Mouse (Mus musculus) embryonic facial prominence, embryonic 14.5 days (tissue): ENCODE results near the gene Lonp1. TPM values are rescaled to one million over a fixed set of nuclear protein-coding genes. Genes with fewer than 3 reads are reported as not detected.
"Not testable (repeated sequence)": the region's sequence is repeated elsewhere in the genome, so short reads cannot be mapped to it uniquely, and the experiment has no call there.

Experiments used
- ATAC-seq: fragments of 200-750 bp; cut with Nextera tagmentation; 2 replicates; pipeline ENCODE4 v1.8.0; 2017; ENCODE audit warnings: low read depth, moderate number of reproducible peaks, moderate TSS enrichment
- DNase-seq: peaks from one replicate; pipeline ENCODE4 v3.0.0-alpha.2; 2015; ENCODE audit warnings: low spot score
- H3K27ac ChIP-seq: fragments of 300-500 bp; sonication (generic); replicated peaks from 2 replicates; pipeline ENCODE4 v1.5.1; 2014; ENCODE audit warnings: low read depth, mild to moderate bottlenecking, low read length, moderate library complexity
- H3K27me3 ChIP-seq: fragments of 300-500 bp; sonication (generic); replicated peaks from 2 replicates; pipeline ENCODE4 v1.6.1; 2014; ENCODE audit warnings: low read length; ENCODE audit not compliant: control insufficient read depth, insufficient read depth
- H3K36me3 ChIP-seq: fragments of 300-500 bp; sonication (generic); 2 replicates; pipeline ENCODE4 v1.6.1; 2014; ENCODE audit warnings: low read length, mixed read lengths; ENCODE audit not compliant: control insufficient read depth, insufficient read depth
- H3K4me1 ChIP-seq: fragments of 300-500 bp; sonication (generic); 2 replicates; pipeline ENCODE4 v1.6.1; 2014; ENCODE audit warnings: antibody characterized with exemption, low read length; ENCODE audit not compliant: control insufficient read depth, insufficient read depth
- H3K4me2 ChIP-seq: fragments of 300-500 bp; sonication (generic); 2 replicates; pipeline ENCODE4 v1.6.1; 2014; ENCODE audit warnings: low read depth, mild to moderate bottlenecking, low read length, moderate library complexity, mixed read lengths
- H3K4me3 ChIP-seq: fragments of 300-500 bp; sonication (generic); 2 replicates; pipeline ENCODE4 v1.5.1; 2014; ENCODE audit warnings: low read depth, mild to moderate bottlenecking, low read length
- H3K9ac ChIP-seq: fragments of 300-500 bp; sonication (generic); 2 replicates; pipeline ENCODE4 v1.6.1; 2014; ENCODE audit warnings: low read depth, mild to moderate bottlenecking, low read length, moderate library complexity, mixed read lengths
- H3K9me3 ChIP-seq: fragments of 300-500 bp; sonication (generic); 2 replicates; pipeline ENCODE4 v1.6.1; 2016; ENCODE audit warnings: low read length; ENCODE audit not compliant: control insufficient read depth
- WGBS: fragments of 180-500 bp; shearing (Covaris S2); extraction: QIAGEN DNeasy Blood & Tissue Kit; methylation state at CpG from one replicate; pipeline ENCODE4 v1.1.7; 2014; 5-methylcytosine and 5-hydroxymethylcytosine counted together
- polyA plus RNA-seq: library from polyadenylated mRNA; unstranded; fragments of >200 nt; fragmentation: Nextera tagmentation; extraction: Ambion mirVana; gene quantifications from 2 replicates; pipeline ENCODE4 v1.2.1, GENCODE M21; 2014

Lonp1 gene
- polyA plus RNA-seq, 1 experiment from 2014 or later, result 44.0 TPM

DNA sequence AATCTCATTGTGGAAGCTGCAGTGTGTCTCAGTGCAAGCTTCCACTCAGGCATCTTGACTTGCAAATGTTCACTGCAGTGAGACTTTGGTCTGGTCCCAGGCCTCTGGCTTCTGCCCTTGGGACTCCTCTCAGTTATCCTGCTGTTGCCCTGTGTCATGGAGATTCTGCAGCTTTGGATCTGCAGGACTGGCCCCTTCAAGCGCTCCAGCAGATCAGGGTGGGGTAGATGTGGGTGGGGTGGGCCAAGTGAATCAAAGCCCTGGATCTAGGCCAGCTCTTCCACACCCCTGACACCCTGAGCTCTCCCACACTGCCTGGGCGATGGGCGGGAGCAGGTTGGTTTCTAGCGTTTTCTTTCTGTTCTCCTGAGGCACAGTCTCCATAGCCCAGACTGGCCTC is 5.1 kb upstream of the Lonp1 start:
- ATAC-seq (no peak), DNase-seq (no peak)
- no peaks in the 10 kb centered on the region for H3K4me1 ChIP-seq
- H3K36me3 ChIP-seq, result no peaks in the 10 kb centered on the region
- 44% methylated on average over 4 of the region's 4 CpGs for WGBS
- no peaks in the 10 kb centered on the region for H3K9me3 ChIP-seq
- no peak overlapping the region for H3K9ac ChIP-seq
- no peaks in the 10 kb centered on the region for H3K27me3 ChIP-seq
- no peak overlapping the region for H3K27ac ChIP-seq
- H3K4me2 ChIP-seq, result no peak overlapping the region
- no peak overlapping the region for H3K4me3 ChIP-seq

- not testable (repeated sequence) for H3K27me3 ChIP-seq, H3K9me3 ChIP-seq, H3K9ac ChIP-seq, H3K4me3 ChIP-seq, H3K36me3 ChIP-seq, H3K4me2 ChIP-seq, H3K27ac ChIP-seq, ATAC-seq, DNase-seq, H3K4me1 ChIP-seq
- WGBS, result 86% methylated on average over 26 of the region's 27 CpGs
Measured at GRCm38 (mm10) chr17:56629800-56630781, 3.4 kb upstream of the Lonp1 start.

DNA sequence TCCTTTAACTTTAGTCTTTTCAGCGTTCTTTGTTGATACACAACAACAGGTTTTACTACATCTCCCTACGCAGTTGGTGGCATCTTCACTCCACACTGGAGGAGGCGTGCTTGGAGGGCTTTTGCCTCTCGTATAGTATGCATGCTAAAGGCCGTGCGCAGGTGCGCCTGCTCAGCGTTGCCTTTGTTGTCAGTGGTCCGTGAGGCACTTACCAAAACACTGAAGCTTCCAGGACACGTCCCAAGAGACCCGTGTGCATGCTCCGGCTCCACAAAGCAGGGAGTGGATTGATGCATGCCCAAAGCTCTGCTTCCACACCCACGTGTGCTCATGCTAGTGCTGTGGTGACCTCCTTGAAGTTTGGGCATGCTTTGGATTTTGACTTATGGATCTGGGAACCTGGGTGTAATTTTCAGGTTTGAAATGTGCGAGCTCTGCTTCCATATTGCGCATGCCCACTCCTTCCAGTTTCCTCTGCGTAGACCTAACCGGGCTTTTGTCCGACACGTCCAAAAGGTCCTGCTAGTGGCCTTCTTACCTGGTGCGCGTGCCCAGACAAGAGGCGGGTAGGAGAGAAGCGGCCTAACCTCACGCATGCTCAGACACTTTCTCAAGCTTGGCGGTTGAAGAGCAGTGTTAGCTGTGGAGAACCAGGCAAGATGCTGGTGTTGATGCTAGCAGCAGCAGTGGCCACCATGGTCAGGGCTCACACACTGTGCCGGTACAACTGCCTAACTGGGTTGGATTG is 1.0 kb upstream of the Lonp1 start, which contains the start of gene Catsperd:
Gene Catsperd (plus strand): TSS at position 614 of the 748 bp plus-strand sequence.
- peak within 1 kb of the TSS; percentile 97 for H3K4me3 ChIP-seq
- peak; percentile 45 for ATAC-seq
- DNase-seq, result peak; percentile 63

DNA sequence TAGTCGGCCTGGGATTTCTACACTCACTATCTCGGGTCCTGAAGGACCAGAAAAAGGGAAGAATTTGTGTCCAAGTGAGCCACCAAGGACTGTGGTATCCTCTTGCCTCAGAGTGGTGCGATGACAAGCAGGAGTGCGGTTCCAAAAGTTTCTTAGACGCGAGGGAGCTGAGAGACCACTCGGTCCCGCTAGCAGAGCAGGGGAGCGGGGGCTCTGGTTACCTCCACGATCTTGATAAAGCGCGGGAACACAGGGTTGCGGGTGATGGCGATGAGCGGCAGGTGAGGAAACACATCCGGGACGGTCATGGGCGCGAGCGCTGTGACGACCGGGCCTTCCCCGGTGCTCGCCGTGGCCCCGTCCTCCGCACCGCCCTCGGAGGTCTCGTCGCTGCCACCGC is 427 bp downstream of the Lonp1 start:
- peak overlapping the region; percentile 96 for H3K4me2 ChIP-seq
- peaks cover 37% of the 10 kb centered on the region for H3K36me3 ChIP-seq
- H3K9ac ChIP-seq, result peak overlapping the region; percentile 91
- H3K4me3 ChIP-seq, result peak overlapping the region; percentile 97
- no peaks in the 10 kb centered on the region for H3K9me3 ChIP-seq
- H3K27me3 ChIP-seq, result no peaks in the 10 kb centered on the region
- H3K4me1 ChIP-seq, result peaks cover 7% of the 10 kb centered on the region; the same call in 1 of the 2 replicates
- WGBS, result 1% methylated on average over 21 of the region's 32 CpGs
- DNase-seq, result no peak
- peak; percentile 13; the same call in 1 of the 2 replicates for ATAC-seq
- peak overlapping the region; percentile 74; the same call in 1 of the 2 replicates for H3K27ac ChIP-seq

More for the DNA sequence above, 1.0 kb upstream of the Lonp1 start, which contains the start of gene Catsperd:
- Histone ChIP-seq H3K9ac (peak within 1 kb of the TSS; percentile 52), H3K4me1 (peaks cover 7% of the 10 kb centered on the region; the same call in 1 of the 2 replicates), H3K27ac (peak within 1 kb of the TSS; percentile 71), H3K27me3 (no peaks in the 10 kb centered on the region), H3K4me2 (peak within 1 kb of the TSS; percentile 96), H3K9me3 (no peaks in the 10 kb centered on the region), H3K36me3 (peaks cover 24% of the 10 kb centered on the region)
- 7% methylated on average over 26 of the region's 26 CpGs for WGBS

DNA sequence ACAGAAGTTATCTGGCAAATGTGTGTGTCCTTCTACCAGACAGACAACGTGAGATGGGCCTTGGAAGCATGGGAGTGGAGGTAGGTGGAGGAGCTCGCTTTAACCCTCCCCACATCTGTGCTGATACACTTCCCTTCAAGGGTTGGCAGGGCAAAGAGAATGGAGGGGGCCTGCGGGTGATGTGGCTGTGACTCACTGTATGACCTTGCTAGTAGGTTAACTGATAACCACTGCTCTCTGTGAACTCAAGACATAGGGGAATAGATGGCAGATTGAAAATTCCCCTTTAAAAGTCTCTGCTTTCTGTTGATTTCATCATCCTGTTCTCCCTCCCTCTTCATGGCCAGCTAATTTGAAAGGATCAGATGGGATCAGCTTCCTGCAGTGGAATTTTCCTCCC is 1.2 kb downstream of the Lonp1 start:
- Histone ChIP-seq H3K4me3 (peak overlapping the region; percentile 97; the same call in 1 of the 2 replicates), H3K4me2 (peak overlapping the region; percentile 96), H3K27me3 (no peaks in the 10 kb centered on the region), H3K36me3 (peaks cover 43% of the 10 kb centered on the region), H3K27ac (no peak overlapping the region), H3K4me1 (peaks cover 7% of the 10 kb centered on the region; the same call in 1 of the 2 replicates), H3K9ac (no peak overlapping the region), H3K9me3 (no peaks in the 10 kb centered on the region)
- DNase-seq, result no peak
- WGBS, result 77% methylated on average over 3 of the region's 3 CpGs
- ATAC-seq, result no peak

DNA sequence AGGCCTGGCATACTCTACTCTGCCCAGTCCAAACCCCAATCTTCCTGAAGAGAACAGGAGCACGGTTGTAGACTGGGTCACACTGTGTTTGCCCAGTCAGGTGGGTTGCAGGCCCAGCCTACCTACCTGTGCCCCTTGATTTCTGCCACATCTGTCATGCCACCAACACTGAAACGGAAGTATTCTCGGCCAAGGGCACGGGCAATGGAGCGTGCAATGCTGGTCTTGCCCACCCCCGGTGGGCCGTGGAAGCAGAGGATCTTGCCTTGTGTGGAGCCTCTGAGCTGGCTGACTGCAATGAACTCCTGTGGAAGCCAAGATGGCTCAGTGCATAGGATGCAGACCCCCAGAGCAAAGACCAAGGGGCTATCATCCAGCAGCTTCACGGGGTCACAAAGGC is 9.1 kb downstream of the Lonp1 start:
- no peak overlapping the region for H3K4me3 ChIP-seq
- WGBS, result 92% methylated on average over 8 of the region's 8 CpGs
- ATAC-seq, result no peak
- peaks cover 5% of the 10 kb centered on the region; the same call in 1 of the 2 replicates for H3K4me1 ChIP-seq
- no peaks in the 10 kb centered on the region for H3K27me3 ChIP-seq
- H3K4me2 ChIP-seq, result no peak overlapping the region
- H3K9ac ChIP-seq, result no peak overlapping the region
- DNase-seq, result no peak
- peaks cover 83% of the 10 kb centered on the region for H3K36me3 ChIP-seq
- H3K9me3 ChIP-seq, result no peaks in the 10 kb centered on the region
- no peak overlapping the region for H3K27ac ChIP-seq

DNA sequence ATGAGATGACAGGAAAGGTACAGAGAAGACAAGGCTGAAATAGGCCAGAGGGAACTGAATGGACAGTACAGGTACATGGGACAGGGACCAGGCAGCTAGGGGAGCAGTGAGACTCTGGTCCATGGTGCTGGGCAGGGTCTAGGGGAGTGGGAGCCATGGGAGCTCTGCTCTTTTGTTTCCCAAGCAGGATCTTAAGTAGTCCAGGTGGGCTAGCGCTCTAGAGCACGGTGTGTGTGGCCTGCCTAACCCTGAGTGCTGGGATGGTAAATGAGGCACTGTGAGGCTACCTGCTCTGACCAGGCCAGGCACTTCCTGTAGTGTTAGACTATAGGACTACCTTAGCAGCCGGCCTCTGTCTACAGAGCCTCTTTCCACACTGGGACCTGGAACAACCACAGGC is 10.0 kb downstream of the Lonp1 start:
- peaks cover 74% of the 10 kb centered on the region for H3K36me3 ChIP-seq
- H3K27ac ChIP-seq, result no peak overlapping the region
- no peak overlapping the region for H3K9ac ChIP-seq
- no peak for DNase-seq
- no peak overlapping the region for H3K4me3 ChIP-seq
- H3K27me3 ChIP-seq, result no peaks in the 10 kb centered on the region
- 89% methylated on average over 3 of the region's 3 CpGs for whole genome bisulfite sequencing
- H3K4me1 ChIP-seq, result peaks cover 5% of the 10 kb centered on the region; the same call in 1 of the 2 replicates
- H3K4me2 ChIP-seq, result no peak overlapping the region
- no peak for ATAC-seq
- H3K9me3 ChIP-seq, result no peaks in the 10 kb centered on the region

DNA sequence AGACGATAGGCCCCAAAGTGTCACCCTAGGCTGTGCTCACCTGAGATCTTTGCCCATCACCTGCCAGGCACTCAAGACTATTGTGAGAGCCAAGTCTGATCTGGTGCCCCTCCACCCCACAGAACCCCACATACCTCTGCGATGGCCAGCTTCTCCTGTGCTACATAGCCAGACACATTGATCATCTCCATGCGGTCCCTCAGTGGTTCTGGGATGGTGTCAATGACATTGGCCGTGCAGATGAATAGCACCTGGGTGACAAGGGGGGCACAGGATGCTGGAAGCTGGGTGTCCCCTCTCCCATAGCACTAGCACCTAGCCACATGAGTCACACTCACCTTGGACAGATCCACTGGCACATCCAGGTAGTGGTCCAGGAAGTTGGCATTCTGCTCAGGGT is 10.9 kb downstream of the Lonp1 start:
- Histone ChIP-seq H3K4me1 (peaks cover 5% of the 10 kb centered on the region; the same call in 1 of the 2 replicates), H3K4me3 (no peak overlapping the region), H3K27me3 (no peaks in the 10 kb centered on the region), H3K36me3 (peaks cover 67% of the 10 kb centered on the region), H3K4me2 (no peak overlapping the region), H3K9ac (no peak overlapping the region), H3K27ac (no peak overlapping the region), H3K9me3 (no peaks in the 10 kb centered on the region)
- ATAC-seq (no peak), DNase-seq (no peak)
- WGBS, result 89% methylated on average over 4 of the region's 4 CpGs
